Mouse (Mus musculus) liver, adult 10 weeks (tissue): ENCODE data around the gene Olfr1494. TPM values are rescaled to one million over a fixed set of nuclear protein-coding genes. Genes with fewer than 3 reads are reported as not detected.

ENCODE experiments used
- polyA plus RNA-seq: library from polyadenylated mRNA; stranded (reverse); fragments of 350-450 nt; fragmentation: Illumina TruSeq; extraction: RNeasy Lipid Tissue Mini Kit (QIAGEN cat#74804); gene quantifications from one replicate; pipeline ENCODE4 v1.2.3, GENCODE M21; 2014; ENCODE audit warnings: low read depth, low replicate concordance

The Olfr1494 gene
- polyA plus RNA-seq: not detected

DNA sequence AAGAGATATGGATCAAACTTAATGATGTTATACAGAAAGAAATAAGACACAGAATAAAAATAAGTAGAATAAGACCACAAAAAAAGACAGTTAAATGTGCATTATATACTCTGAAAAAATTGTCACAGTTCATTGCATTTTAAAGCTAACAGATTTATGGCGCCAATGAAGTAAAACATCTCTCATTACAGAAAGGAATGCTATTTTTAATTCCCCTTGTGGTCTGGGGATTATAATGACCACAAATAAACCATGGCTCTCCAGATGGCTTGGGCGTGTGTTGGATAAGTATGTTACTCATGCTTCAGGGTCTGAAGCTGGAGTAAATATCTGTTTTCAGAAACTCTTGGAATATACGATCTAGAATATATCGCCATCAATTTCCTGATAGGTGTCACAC is at the start of gene Olfr1494:
Gene Olfr1494 (plus strand): TSS at position 301 of the 400 bp plus-strand sequence.

DNA sequence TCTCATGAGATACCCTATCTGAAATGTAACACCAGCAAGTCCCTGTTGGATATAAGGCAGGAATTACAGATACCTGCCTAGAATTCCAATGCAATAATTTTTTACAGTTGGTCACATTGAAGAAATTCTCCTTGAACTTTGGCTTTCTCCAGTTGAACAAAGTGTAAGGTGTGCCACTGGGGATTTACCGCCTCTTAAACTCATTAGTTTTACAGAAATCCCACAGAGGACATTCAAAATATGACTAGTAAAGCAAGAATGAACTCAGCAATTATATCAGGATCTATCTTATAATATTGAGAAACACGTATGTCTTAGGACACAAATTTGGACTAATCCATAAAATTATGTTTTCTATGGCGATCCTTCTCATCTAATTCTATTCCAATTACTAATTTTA is 42.6 kb upstream of the Olfr1494 start, which contains the start of gene Olfr1491:
Gene Olfr1491 (plus strand): TSS at position 301 of the 400 bp plus-strand sequence.

DNA sequence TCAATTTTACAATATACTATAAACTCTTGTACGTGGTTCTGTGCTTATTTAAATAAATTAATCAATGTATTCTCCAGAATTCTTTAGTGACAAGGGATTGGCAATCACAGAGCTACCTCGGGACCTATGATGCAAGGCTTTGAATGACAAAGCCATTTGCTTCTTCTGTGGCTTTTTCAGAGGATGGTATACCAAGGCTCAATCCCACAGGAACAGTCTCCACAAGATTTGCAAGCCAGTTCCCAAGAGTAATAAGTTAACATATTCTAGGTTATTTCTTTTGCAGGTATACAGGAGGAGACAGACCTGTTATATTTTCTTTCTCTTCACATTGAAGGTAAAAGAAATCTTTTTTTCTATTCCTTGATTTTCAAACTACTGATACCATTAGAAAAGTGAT is 16.6 kb upstream of the Olfr1494 start, which contains the start of gene Olfr1493-ps1:
Gene Olfr1493-ps1 (plus strand): TSS at position 301 of the 400 bp plus-strand sequence.

DNA sequence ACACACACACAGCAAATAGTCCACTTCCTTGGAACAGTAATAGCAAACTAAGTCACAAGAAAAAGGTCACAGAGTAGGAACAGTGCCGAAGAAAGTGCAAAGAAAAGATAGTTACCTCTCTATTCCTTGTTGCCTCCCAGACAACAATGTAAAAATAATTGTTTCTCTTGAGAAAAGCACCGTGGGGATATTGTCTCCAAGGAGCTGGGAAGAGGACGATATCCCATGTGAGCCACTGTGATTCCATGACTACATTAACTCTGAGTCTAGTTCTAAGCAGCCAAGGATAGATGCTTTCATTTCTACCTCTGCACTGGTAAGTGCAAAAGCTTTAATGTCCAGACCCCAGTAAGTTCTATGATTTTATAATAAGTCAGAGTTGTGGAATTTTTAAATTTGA is 24.8 kb downstream of the Olfr1494 start, which contains the start of gene Olfr1495:
Gene Olfr1495 (plus strand): TSS at position 301 of the 400 bp plus-strand sequence.

DNA sequence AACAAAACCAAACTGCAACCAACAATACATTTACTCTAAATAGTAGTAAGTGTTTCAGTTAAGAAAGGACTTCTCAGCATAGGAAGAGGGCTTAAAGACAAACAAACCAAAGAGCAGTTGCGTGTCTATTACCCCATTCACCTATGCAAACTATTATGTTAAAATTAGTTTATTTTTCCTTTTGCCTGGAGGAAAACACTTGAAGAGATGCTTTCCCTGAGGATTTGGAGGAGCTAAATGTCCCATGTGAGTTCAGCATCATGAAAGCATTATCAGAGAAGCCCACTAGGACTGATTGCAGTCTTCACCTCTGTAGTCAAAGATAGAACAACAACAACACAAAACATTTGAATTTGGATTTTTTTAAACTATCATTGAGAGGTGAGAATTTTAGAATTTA is 38.0 kb downstream of the Olfr1494 start, which contains the start of gene Olfr1496:
Gene Olfr1496 (plus strand): TSS at position 301 of the 400 bp plus-strand sequence.

DNA sequence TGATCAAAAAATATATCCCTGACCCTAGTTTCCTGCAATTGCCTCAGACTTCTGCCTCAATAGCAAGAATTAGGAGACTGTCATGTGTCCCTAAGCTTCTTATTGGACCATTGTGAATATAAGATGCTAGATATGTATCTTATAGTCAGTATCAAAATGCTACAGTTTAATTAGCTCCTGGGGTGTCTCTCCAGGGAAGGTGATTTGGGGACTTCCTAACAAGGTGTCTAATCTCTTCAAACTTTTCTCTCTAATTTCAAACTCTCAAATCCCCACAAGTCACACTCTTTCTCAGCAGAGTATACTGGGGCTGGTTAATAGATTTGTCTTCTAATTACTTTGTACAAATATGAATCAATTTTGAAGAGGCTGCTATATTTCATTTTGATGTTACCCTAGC is 58.6 kb downstream of the Olfr1494 start, which contains the start of gene Olfr1497:
Gene Olfr1497 (minus strand): TSS at position 101 of the 400 bp plus-strand sequence.

Other genes starting within 250 kb of the Olfr1494 start
- gene Olfr1477, start 239.2 kb upstream of the Olfr1494 start, polyA plus RNA-seq: not detected
- gene Olfr1480, start 211.8 kb upstream of the Olfr1494 start, polyA plus RNA-seq: not detected
- gene Olfr1484, start 156.2 kb upstream of the Olfr1494 start, polyA plus RNA-seq: not detected
- gene Olfr1487, start 122.4 kb upstream of the Olfr1494 start, polyA plus RNA-seq: not detected
- gene Olfr1489, start 108.1 kb upstream of the Olfr1494 start, polyA plus RNA-seq: not detected
- not detected for gene Olfr1490, start 88.6 kb upstream of the Olfr1494 start, polyA plus RNA-seq
- not detected for gene Olfr1491, start 42.5 kb upstream of the Olfr1494 start, polyA plus RNA-seq
- gene Olfr1493-ps1, start 16.4 kb upstream of the Olfr1494 start, polyA plus RNA-seq: not detected
- not detected for gene Olfr1495, start 24.9 kb downstream of the Olfr1494 start, polyA plus RNA-seq
- gene Olfr1496, start 38.1 kb downstream of the Olfr1494 start, polyA plus RNA-seq: not detected
- gene Olfr1497, start 58.5 kb downstream of the Olfr1494 start, polyA plus RNA-seq: not detected
- gene Olfr1499, start 79.7 kb downstream of the Olfr1494 start, polyA plus RNA-seq: not detected
- not detected for gene Olfr1500, start 90.8 kb downstream of the Olfr1494 start, polyA plus RNA-seq
- not detected for gene Olfr1501, start 111.0 kb downstream of the Olfr1494 start, polyA plus RNA-seq
- gene Olfr1502, start 122.1 kb downstream of the Olfr1494 start, polyA plus RNA-seq: not detected
- not detected for gene Olfr1504, start 158.2 kb downstream of the Olfr1494 start, polyA plus RNA-seq
- gene Olfr1505, start 173.8 kb downstream of the Olfr1494 start, polyA plus RNA-seq: not detected